In genomic region chr9:48987201-48988101, GRCm38 (mm10) we compare ENCODE assay signal across 8 mouse cellular contexts. TPM values are rescaled to one million over a fixed set of nuclear protein-coding genes. Genes with fewer than 3 reads are reported as not detected.
DNase-seq lines count a peak whose midpoint lies in the region; ATAC-seq and TF ChIP-seq lines count a peak whose summit lies in the region.

No protein-coding gene starts in this region.

- ATAC-seq in forebrain, embryonic 16.5 days = no peak
- no peak for ATAC-seq in limb, embryonic 15.5 days (ENCODE audit: insufficient number of reproducible peaks, low FRiP score, low TSS enrichment, low read depth)

- peak overlapping the region; percentile 40 for H3K4me2 ChIP-seq in forebrain, embryonic 16.5 days (ENCODE audit: low read length)
- 0 out of 2 replicates have a peak overlapping the region, but pooled peaks have one; percentile 22 for H3K4me2 ChIP-seq in limb, embryonic 15.5 days

- WGBS in forebrain, embryonic 16.5 days = 32% methylated on average over 12 of the region's 12 CpGs
- 32% methylated on average over 12 of the region's 12 CpGs for WGBS in limb, embryonic 15.5 days

- peaks cover 18% of the 10 kb centered on the region for H3K4me1 ChIP-seq in forebrain, embryonic 16.5 days (replicated peaks; ENCODE audit: control insufficient read depth, insufficient read depth, low read length)
- peaks cover 13% of the 10 kb centered on the region; the same call in 1 of the 2 replicates for H3K4me1 ChIP-seq in limb, embryonic 15.5 days

- intact Hi-C loops in left cerebral cortex, adult 2 months (cut with DNase I) = loop anchor here (5.0 kb wide), 1 partner anchor 70 kb away; the partner anchor contains the start of gene Zw10

- H3K4me3 ChIP-seq in left cerebral cortex, adult 2 months = peak overlapping the region; percentile 63
- H3K4me3 ChIP-seq in forebrain, embryonic 16.5 days (replicated peaks; ENCODE audit: low read length) = no peak overlapping the region
- H3K4me3 ChIP-seq in limb, embryonic 15.5 days = peak overlapping the region; percentile 5; the same call in 1 of the 2 replicates

- no peak for TF ChIP-seq CTCF in left cerebral cortex, adult 2 months (IDR thresholded peaks at IDR 0.05)

- peak; percentile 7 to 17 for DNase-seq in left cerebral cortex, adult 2 months (ENCODE audit: extremely low spot score in 1 of 2, low spot score in 2 of 2)
- DNase-seq in left cerebral cortex, adult 11 months (ENCODE audit: low spot score) = no peak
- peak; percentile 37 to 38 for DNase-seq in cerebellum, postnatal 10 days
- no peak for DNase-seq in yolk sac, embryonic 10.5 days (ENCODE audit: low spot score)
- no peak for DNase-seq in thymus, postnatal 0 days (ENCODE audit: low spot score)
- no peak for DNase-seq in frontal cortex, postnatal 14 days (ENCODE audit: low spot score in 2 of 2)

- H3K27me3 ChIP-seq in forebrain, embryonic 16.5 days (replicated peaks; ENCODE audit: control insufficient read depth, insufficient read depth, low read length) = no peaks in the 10 kb centered on the region; the same call in 1 of the 2 replicates
- no peaks in the 10 kb centered on the region for H3K27me3 ChIP-seq in limb, embryonic 15.5 days

- H3K27ac ChIP-seq in left cerebral cortex, adult 2 months = peak overlapping the region; percentile 51
- H3K27ac ChIP-seq in forebrain, embryonic 16.5 days (ENCODE audit: low read length) = no peak overlapping the region
- no peak overlapping the region for H3K27ac ChIP-seq in limb, embryonic 15.5 days

- no peak overlapping the region for H3K9ac ChIP-seq in forebrain, embryonic 16.5 days (replicated peaks; ENCODE audit: low read depth, low read length)
- no peak overlapping the region for H3K9ac ChIP-seq in limb, embryonic 15.5 days

- no peaks in the 10 kb centered on the region for H3K9me3 ChIP-seq in forebrain, embryonic 16.5 days (ENCODE audit: control insufficient read depth, low read length)
- no peaks in the 10 kb centered on the region for H3K9me3 ChIP-seq in limb, embryonic 15.5 days

- H3K36me3 ChIP-seq in forebrain, embryonic 16.5 days (ENCODE audit: control insufficient read depth, insufficient read depth) = no peaks in the 10 kb centered on the region
- H3K36me3 ChIP-seq in limb, embryonic 15.5 days = no peaks in the 10 kb centered on the region

RNA-seq across cellular contexts. Expression of gene Usp28, which starts 2.3 kb away (rescaled TPM):
- 10 to 100 TPM; 46.3 to 49.6 TPM for total RNA-seq in left cerebral cortex, adult 2 months (2021)
- 36.8 and 40.5 TPM in 2 replicates for polyA plus RNA-seq in forebrain, embryonic 16.5 days (2015; fragmentation: Nextera tagmentation; extraction: Ambion mirVana)
- polyA plus RNA-seq in limb, embryonic 15.5 days (2015; fragmentation: Nextera tagmentation; extraction: Ambion mirVana) = 27.5 and 34.6 TPM in 2 replicates
- 11.2 and 11.4 TPM in 2 replicates for polyA plus RNA-seq in thymus, postnatal 0 days (2015; fragmentation: Nextera tagmentation; extraction: Ambion mirVana)

RNA-seq across cellular contexts. Expression of gene Htr3b, which starts 22.7 kb away (rescaled TPM):
- total RNA-seq in left cerebral cortex, adult 2 months (2021) = not detected
- polyA plus RNA-seq in forebrain, embryonic 16.5 days (2015; fragmentation: Nextera tagmentation; extraction: Ambion mirVana) = not detected in 2 replicates
- polyA plus RNA-seq in limb, embryonic 15.5 days (2015; fragmentation: Nextera tagmentation; extraction: Ambion mirVana) = not detected in 2 replicates
- polyA plus RNA-seq in thymus, postnatal 0 days (2015; fragmentation: Nextera tagmentation; extraction: Ambion mirVana) = not detected in 2 replicates

Comparison
In these comparisons a context has a peak if more than half of its experiments do, and no peak if none do; other contexts are left out.
1. DNase-seq: peak in left cerebral cortex, adult 2 months (2 of 2) and cerebellum, postnatal 10 days (2 of 2); none in left cerebral cortex, adult 11 months (single experiment), yolk sac, embryonic 10.5 days (single experiment), thymus, postnatal 0 days (single experiment) and frontal cortex, postnatal 14 days (0 of 2).